Mouse (Mus musculus): ENCODE results near the gene Zmynd8. TPM values are rescaled to one million over a fixed set of nuclear protein-coding genes. Genes with fewer than 3 reads are reported as not detected.

The Zmynd8 gene
- polyA plus RNA-seq, 1 experiment = 237 TPM

GRCm38 (mm10) chr2:165936106-165936505 is 37.3 kb upstream of the Zmynd8 start:
- H3K27ac ChIP-seq (ENCODE audit: insufficient read depth, low read length) = no peak overlapping the region
- H3K9ac ChIP-seq (ENCODE audit: low read depth, poor library complexity, severe bottlenecking) = no peak overlapping the region
- no peaks in the 10 kb centered on the region for H3K4me1 ChIP-seq (ENCODE audit: control insufficient read depth, insufficient read depth, low read length)
- no peak overlapping the region for H3K4me3 ChIP-seq (ENCODE audit: low read depth, low read length)
- TF ChIP-seq CTCF (IDR thresholded peaks at IDR 0.05; ENCODE audit: low read depth, low read length) (no peak), EP300 (IDR thresholded peaks at IDR 0.05; ENCODE audit: insufficient read depth, low read depth, low read length) (no peak), POLR2A (IDR thresholded peaks at IDR 0.05; ENCODE audit: insufficient read depth, low read length) (no peak)
- no peaks in the 10 kb centered on the region for H3K36me3 ChIP-seq (ENCODE audit: control insufficient read depth, insufficient read depth, low read length, poor library complexity, severe bottlenecking)
- H3K27me3 ChIP-seq (ENCODE audit: control insufficient read depth, insufficient read depth, low read length, poor library complexity, severe bottlenecking) = no peaks in the 10 kb centered on the region
- peaks cover 6% of the 10 kb centered on the region for H3K9me3 ChIP-seq (replicated peaks; ENCODE audit: control insufficient read depth, insufficient read depth, low read length, poor library complexity, severe bottlenecking)

GRCm38 (mm10) chr2:165927705-165928104 is 28.9 kb upstream of the Zmynd8 start:
- H3K9me3 ChIP-seq (replicated peaks; ENCODE audit: control insufficient read depth, insufficient read depth, low read length, poor library complexity, severe bottlenecking) = peaks cover 9% of the 10 kb centered on the region
- no peak overlapping the region for H3K27ac ChIP-seq (ENCODE audit: insufficient read depth, low read length)
- H3K27me3 ChIP-seq (ENCODE audit: control insufficient read depth, insufficient read depth, low read length, poor library complexity, severe bottlenecking) = no peaks in the 10 kb centered on the region
- no peak overlapping the region for H3K9ac ChIP-seq (ENCODE audit: low read depth, poor library complexity, severe bottlenecking)
- no peaks in the 10 kb centered on the region for H3K36me3 ChIP-seq (ENCODE audit: control insufficient read depth, insufficient read depth, low read length, poor library complexity, severe bottlenecking)
- H3K4me1 ChIP-seq (ENCODE audit: control insufficient read depth, insufficient read depth, low read length) = no peaks in the 10 kb centered on the region
- TF ChIP-seq EP300 (IDR thresholded peaks at IDR 0.05; ENCODE audit: insufficient read depth, low read depth, low read length) = no peak
- no peak for TF ChIP-seq POLR2A (IDR thresholded peaks at IDR 0.05; ENCODE audit: insufficient read depth, low read length)
- TF ChIP-seq CTCF (IDR thresholded peaks at IDR 0.05; ENCODE audit: low read depth, low read length) = no peak
- no peak overlapping the region for H3K4me3 ChIP-seq (ENCODE audit: low read depth, low read length)

GRCm38 (mm10) chr2:165926191-165926590 is 27.4 kb upstream of the Zmynd8 start:
- Histone ChIP-seq H3K27me3 (ENCODE audit: control insufficient read depth, insufficient read depth, low read length, poor library complexity, severe bottlenecking) (no peaks in the 10 kb centered on the region), H3K9me3 (replicated peaks; ENCODE audit: control insufficient read depth, insufficient read depth, low read length, poor library complexity, severe bottlenecking) (peaks cover 9% of the 10 kb centered on the region), H3K27ac (ENCODE audit: insufficient read depth, low read length) (no peak overlapping the region), H3K9ac (ENCODE audit: low read depth, poor library complexity, severe bottlenecking) (no peak overlapping the region), H3K4me1 (ENCODE audit: control insufficient read depth, insufficient read depth, low read length) (no peaks in the 10 kb centered on the region), H3K4me3 (ENCODE audit: low read depth, low read length) (no peak overlapping the region), H3K36me3 (ENCODE audit: control insufficient read depth, insufficient read depth, low read length, poor library complexity, severe bottlenecking) (no peaks in the 10 kb centered on the region)
- TF ChIP-seq POLR2A (IDR thresholded peaks at IDR 0.05; ENCODE audit: insufficient read depth, low read length) = no peak
- no peak for TF ChIP-seq CTCF (IDR thresholded peaks at IDR 0.05; ENCODE audit: low read depth, low read length)
- TF ChIP-seq EP300 (IDR thresholded peaks at IDR 0.05; ENCODE audit: insufficient read depth, low read depth, low read length) = no peak

GRCm38 (mm10) chr2:165925144-165925543 is 26.3 kb upstream of the Zmynd8 start:
- Histone ChIP-seq H3K4me3 (ENCODE audit: low read depth, low read length) (no peak overlapping the region), H3K27me3 (ENCODE audit: control insufficient read depth, insufficient read depth, low read length, poor library complexity, severe bottlenecking) (no peaks in the 10 kb centered on the region), H3K4me1 (ENCODE audit: control insufficient read depth, insufficient read depth, low read length) (no peaks in the 10 kb centered on the region), H3K36me3 (ENCODE audit: control insufficient read depth, insufficient read depth, low read length, poor library complexity, severe bottlenecking) (no peaks in the 10 kb centered on the region), H3K9me3 (replicated peaks; ENCODE audit: control insufficient read depth, insufficient read depth, low read length, poor library complexity, severe bottlenecking) (peaks cover 9% of the 10 kb centered on the region), H3K27ac (ENCODE audit: insufficient read depth, low read length) (no peak overlapping the region), H3K9ac (ENCODE audit: low read depth, poor library complexity, severe bottlenecking) (no peak overlapping the region)
- TF ChIP-seq CTCF (IDR thresholded peaks at IDR 0.05; ENCODE audit: low read depth, low read length) = no peak
- no peak for TF ChIP-seq EP300 (IDR thresholded peaks at IDR 0.05; ENCODE audit: insufficient read depth, low read depth, low read length)
- TF ChIP-seq POLR2A (IDR thresholded peaks at IDR 0.05; ENCODE audit: insufficient read depth, low read length) = no peak

GRCm38 (mm10) chr2:165924695-165925094 is 25.9 kb upstream of the Zmynd8 start:
- Histone ChIP-seq H3K36me3 (ENCODE audit: control insufficient read depth, insufficient read depth, low read length, poor library complexity, severe bottlenecking) (no peaks in the 10 kb centered on the region), H3K9me3 (replicated peaks; ENCODE audit: control insufficient read depth, insufficient read depth, low read length, poor library complexity, severe bottlenecking) (peaks cover 9% of the 10 kb centered on the region), H3K4me1 (ENCODE audit: control insufficient read depth, insufficient read depth, low read length) (no peaks in the 10 kb centered on the region), H3K4me3 (ENCODE audit: low read depth, low read length) (no peak overlapping the region), H3K27ac (ENCODE audit: insufficient read depth, low read length) (no peak overlapping the region), H3K27me3 (ENCODE audit: control insufficient read depth, insufficient read depth, low read length, poor library complexity, severe bottlenecking) (no peaks in the 10 kb centered on the region), H3K9ac (ENCODE audit: low read depth, poor library complexity, severe bottlenecking) (no peak overlapping the region)
- TF ChIP-seq POLR2A (IDR thresholded peaks at IDR 0.05; ENCODE audit: insufficient read depth, low read length) = no peak
- no peak for TF ChIP-seq CTCF (IDR thresholded peaks at IDR 0.05; ENCODE audit: low read depth, low read length)
- TF ChIP-seq EP300 (IDR thresholded peaks at IDR 0.05; ENCODE audit: insufficient read depth, low read depth, low read length) = no peak

GRCm38 (mm10) chr2:165923715-165924114 is 24.9 kb upstream of the Zmynd8 start:
- TF ChIP-seq POLR2A (IDR thresholded peaks at IDR 0.05; ENCODE audit: insufficient read depth, low read length) (no peak), CTCF (IDR thresholded peaks at IDR 0.05; ENCODE audit: low read depth, low read length) (no peak), EP300 (IDR thresholded peaks at IDR 0.05; ENCODE audit: insufficient read depth, low read depth, low read length) (no peak)
- Histone ChIP-seq H3K9ac (ENCODE audit: low read depth, poor library complexity, severe bottlenecking) (no peak overlapping the region), H3K9me3 (replicated peaks; ENCODE audit: control insufficient read depth, insufficient read depth, low read length, poor library complexity, severe bottlenecking) (peaks cover 9% of the 10 kb centered on the region), H3K36me3 (ENCODE audit: control insufficient read depth, insufficient read depth, low read length, poor library complexity, severe bottlenecking) (no peaks in the 10 kb centered on the region), H3K4me1 (ENCODE audit: control insufficient read depth, insufficient read depth, low read length) (no peaks in the 10 kb centered on the region), H3K27me3 (ENCODE audit: control insufficient read depth, insufficient read depth, low read length, poor library complexity, severe bottlenecking) (no peaks in the 10 kb centered on the region), H3K27ac (ENCODE audit: insufficient read depth, low read length) (no peak overlapping the region), H3K4me3 (ENCODE audit: low read depth, low read length) (no peak overlapping the region)
